Mouse (Mus musculus) E14TG2a.4 (cell line): ENCODE measurements around the gene Gm9603.
"Not testable (repeated sequence)": the region's sequence is repeated elsewhere in the genome, so short reads cannot be mapped to it uniquely, and the experiment has no call there.

ENCODE experiments used
- CTCF ChIP-seq: conservative IDR thresholded peaks from 2 replicates; pipeline ENCODE4 v1.5.1; 2014; ENCODE audit warnings: low read length
- NANOG ChIP-seq: IDR thresholded peaks from 2 replicates; pipeline ENCODE4 v1.6.1; 2014; ENCODE audit warnings: borderline replicate concordance, low read length, mixed read lengths
- POU5F1 ChIP-seq: IDR thresholded peaks from 2 replicates; pipeline ENCODE4 v1.6.1; 2014; ENCODE audit warnings: low read length, borderline replicate concordance

DNA sequence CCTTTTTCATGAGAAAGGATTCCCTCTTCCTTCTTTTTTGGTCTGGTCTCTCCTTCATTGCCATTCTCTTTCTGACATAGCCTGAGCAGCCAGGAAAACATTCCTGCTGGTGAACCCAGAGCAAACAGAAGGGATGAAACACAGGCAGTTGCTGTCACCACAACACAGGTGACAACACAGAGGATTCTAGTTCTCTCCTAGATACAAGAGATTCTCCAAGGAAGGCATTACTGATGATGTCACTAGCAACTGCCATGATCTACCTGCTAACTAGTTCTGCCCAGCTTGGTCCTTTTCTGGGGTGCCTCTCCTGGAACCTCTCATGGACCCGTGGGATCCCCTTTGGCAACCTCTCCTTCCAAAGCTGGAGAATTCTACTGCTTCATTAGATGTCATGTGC is 54.3 kb downstream of the Gm9603 start, which contains the start of gene Gm8265:
- TF ChIP-seq CTCF, NANOG, POU5F1: not testable (repeated sequence)
